Mouse (Mus musculus) right cerebral cortex, postnatal 10 days (tissue): ENCODE data around the gene Ros1.
A peak's percentile ranks its signal among the peaks of the same experiment; 100 is the strongest.

Experiments
- DNase-seq, 2 experiments: peaks; one replicate each; pipeline ENCODE4 v3.0.0; 2021; ENCODE audit warnings: low spot score in 2 of 2

Gene Ros1

DNA sequence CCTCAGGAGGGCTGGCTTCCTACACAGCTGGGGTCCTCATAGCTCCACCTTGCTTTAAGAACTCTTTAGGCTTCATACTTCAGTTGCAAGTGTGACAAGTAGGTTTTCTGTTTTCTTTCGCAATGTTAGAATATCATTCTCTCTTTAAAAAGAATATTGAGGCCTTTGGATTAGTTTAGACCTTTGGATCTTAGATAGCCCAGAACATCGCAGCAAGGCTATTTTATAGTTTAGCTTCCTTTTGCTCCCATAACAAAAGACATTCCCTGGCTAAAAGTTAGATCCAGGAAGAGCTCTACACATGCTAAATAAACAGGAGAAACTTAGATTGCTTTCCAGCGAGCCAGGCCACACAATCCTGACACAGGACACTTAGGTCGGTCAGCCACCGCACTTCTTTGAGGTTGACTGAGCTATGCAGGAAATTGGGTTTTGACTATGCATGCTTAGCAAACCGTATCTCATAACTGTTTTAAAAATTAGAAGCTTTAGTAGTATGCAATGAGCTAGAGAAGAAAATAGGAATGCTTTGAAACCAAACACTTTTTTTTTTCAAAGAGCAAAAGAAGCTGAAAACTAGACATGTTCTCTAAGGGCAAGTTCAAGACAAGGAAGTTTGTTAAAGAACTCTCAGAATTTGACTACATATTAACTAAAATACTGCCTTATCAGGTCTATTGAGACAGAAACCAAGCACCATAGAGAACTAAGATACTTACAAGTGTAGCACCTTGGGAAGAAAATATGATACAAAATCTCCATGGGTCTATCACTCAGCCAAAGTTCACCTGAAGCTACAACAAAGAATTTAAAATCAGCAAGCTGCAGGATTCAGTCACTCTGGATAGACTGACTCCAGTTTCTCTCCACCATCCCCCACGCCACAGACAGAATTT is at the start of gene Ros1:
Gene Ros1, minus strand, starts transcription at position 288 of the 896 bp plus-strand sequence.
- DNase-seq, result no peak

DNA sequence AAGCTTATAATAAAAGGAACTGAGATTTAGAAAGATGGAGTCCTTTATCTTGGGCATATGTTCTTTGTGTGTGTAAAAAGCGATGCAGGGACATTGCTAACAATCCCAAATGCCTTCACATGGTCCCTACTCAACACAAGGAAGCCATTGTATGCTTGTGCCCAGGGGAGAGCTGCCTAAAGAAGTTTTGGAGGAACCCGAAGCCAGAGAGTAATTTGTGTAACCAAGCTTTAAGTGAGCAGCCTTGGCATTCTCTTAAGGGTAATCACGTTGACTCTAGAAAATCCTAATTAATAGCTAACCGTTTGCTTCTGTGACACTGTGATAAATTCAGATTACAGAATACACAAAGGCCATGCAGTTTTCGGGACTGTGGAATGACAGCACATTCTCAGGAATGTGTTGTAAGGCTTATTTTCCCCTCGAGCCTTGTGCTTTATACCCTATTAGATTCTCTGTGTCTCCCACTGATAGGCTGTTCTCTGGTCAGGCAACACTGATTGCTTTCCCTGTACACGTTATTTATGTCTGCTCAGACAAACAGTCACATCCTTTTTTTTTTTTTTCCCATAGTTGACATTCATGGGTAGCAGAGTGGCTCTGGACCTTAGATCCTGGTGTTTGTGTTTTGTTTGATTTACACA is 47.8 kb upstream of the Ros1 start:
- DNase-seq, result no peak

DNA sequence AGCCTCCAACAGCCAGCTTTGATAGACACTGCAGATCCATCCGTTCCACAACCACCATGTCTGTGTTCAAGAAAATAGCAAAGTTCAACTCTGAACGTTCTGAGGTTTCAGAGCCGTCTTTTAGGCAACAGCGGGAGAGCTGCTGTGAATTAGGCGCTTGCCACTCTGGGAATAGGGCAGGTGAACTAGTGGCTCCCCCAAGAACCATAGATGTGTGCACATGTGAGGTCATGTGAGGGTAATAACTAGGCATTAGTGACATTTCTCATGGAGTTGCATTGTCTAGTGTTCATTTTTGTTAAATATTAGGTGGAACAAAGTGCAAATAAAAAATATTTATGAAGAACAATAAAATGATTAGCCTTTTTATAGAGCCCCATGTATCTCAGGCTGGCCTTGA is 47.0 kb upstream of the Ros1 start:
- no peak for DNase-seq

DNA sequence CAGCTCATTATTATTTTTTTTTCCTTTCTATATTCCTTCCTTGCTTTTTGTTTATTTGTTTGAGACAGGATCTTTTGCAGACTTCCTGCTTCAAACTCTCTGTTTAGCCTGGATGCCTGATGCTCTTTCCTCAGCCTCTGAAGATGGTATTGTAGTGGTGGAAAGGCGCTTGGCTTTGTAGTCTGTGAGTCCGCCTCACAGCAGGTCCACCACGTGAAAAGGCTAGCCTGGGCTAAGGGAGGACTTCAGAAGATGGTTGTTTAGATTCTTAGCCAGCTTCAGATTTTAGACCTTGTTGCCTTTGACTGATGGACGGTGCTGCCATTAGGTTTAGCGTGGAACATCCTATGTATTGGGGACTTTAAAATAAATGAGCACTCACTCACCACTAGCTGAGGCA is 40.4 kb upstream of the Ros1 start:
- DNase-seq, result no peak

DNA sequence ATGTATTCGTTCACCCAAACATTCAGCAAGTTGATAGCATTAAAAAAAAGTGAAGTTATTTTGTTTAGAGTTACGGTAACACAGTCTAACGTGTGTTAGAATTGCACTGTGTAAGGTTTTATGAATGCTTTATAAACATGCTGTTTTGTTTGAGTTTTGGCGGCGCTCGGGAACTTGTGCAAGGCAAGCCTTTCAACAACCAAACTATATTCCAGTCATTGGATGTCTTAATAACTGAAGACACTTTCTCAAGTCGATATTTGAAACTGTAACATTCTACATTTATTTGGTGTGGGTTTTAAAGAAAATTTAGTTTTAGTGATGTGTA is 39.6 kb upstream of the Ros1 start:
- DNase-seq, result no peak

DNA sequence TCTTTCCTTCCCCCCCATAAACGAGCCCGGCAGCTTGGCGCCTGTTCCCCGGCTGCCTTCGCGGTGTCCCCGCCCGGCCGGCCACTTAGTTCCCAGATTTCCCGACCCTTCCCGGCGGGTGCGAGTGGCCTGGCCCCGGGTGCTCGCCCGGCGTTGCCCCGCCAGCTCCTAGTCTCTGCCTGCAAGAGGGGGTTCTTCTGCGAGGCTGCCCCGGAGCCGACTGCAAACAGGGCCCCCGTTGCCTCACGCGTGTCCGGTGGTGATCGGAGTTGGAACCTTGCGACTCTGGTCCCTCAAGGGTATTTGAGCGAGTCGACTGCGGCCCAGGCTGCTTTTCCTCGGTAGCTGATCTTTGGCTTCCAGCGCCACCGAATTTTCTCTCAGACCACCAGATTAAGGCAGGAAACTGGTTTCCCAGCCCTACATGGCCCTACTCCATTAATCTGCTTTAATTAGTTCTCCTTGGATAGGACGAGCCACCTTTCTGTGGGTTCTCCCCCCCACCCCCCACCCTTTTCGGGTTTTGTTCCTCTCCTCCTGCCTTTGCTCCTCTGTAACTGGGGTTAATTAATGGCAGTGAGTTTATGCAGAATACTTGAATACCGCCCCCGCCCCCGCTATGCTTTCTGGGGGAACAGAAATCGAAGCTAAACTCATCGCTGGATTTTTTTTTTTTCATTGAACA is 39.1 kb upstream of the Ros1 start:
- peak; percentile 38 to 50 for DNase-seq

DNA sequence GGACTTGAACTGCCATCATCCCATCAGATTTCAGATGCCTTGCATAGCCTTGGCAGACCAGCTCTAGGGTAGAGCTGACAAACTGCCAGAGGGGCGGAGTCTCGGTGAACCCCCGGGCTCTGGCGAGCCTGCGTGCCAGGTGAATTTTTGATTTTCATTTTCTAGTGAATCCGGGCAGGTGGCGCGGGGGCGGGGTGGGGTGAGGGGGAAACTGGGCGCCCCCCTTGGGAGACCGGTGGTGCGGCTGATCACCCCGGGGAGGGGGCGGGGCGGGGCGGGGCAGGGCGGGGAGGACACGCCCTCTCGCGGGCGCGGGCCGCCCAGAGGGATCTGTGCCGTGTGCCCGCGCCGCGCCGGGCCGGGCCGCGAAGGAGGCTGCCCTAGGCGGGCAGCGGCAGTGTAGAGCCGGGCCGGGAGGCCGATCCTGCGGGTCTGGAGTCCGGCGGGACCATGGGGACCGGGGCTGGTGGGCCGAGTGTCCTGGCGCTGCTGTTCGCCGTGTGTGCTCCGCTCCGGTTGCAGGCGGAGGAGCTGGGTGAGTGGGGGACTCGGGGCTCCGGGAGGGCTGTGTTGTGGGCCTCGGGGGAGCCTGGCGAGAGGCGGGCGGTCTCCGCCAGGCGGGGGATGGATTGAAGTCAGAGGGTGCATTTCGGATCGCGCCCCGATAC is 38.4 kb upstream of the Ros1 start, which contains the start of gene Dcbld1:
Gene Dcbld1, plus strand, starts transcription at position 319 of the 668 bp plus-strand sequence.
- DNase-seq, result peak; percentile 63 to 72

DNA sequence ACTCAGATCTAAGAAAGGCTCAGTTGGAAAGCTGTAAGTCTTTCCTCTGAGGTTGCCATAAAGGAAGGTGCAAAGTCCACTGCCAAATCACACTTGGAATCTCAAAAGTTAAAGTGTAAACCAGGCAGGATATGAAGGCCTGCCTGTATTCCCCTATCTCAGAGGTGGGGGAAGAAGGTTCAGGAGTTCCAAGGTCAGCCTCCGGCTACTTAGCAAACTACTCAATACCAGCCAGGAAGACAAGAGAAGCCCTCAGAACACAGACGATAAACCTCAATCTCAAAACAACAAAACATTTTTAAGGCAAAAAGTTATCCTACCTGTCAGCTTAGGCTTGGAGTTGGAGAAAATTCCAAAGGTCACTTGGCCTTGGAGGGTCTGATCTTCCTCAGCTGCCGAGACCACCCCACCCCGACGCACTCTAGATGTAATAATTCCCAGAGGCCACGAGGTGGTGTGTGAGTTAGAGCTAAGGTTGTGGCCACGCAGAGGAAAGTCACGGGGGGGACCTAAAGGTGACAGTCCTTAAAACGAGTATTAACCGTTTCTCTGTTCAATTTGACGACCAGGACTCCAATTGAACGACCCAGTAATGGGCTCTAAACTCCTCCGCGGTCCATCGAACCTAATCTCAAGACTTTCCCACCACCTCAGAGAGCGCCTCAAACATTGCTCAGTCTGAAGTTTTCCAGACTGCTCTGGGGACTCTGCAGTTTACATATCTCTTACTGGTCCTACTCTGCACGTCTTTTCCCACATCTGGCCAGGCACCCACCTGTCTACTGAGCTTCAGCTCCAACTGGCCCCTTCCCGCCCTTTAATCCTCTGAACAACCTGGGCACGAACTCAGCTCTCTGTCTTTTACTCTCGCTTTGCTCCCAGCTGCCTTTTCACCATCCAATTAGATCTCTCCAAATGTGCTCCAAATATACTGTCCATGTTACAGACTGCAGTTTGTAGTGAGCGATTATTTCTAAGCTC is 37.4 kb upstream of the Ros1 start:
- DNase-seq, result peak; percentile 36 to 38

DNA sequence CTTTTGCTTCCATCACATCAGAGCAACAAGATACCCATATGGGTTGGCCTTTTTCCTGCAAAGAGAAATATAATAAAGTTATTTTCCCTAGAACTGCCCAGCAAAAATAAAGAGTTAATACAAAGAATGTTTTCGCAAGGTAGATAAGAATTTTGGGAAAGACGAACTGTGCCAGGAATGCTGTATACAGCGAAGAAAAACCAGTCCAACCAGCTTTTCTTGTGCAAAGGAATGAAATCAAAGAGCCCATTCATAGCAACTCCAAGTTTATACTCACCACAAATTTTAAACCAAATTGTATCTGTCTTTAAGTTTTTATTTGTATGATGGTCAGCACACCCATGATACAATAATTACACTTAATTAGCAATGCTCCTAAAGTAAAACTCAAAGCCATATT is 24.6 kb upstream of the Ros1 start:
- DNase-seq, result no peak

DNA sequence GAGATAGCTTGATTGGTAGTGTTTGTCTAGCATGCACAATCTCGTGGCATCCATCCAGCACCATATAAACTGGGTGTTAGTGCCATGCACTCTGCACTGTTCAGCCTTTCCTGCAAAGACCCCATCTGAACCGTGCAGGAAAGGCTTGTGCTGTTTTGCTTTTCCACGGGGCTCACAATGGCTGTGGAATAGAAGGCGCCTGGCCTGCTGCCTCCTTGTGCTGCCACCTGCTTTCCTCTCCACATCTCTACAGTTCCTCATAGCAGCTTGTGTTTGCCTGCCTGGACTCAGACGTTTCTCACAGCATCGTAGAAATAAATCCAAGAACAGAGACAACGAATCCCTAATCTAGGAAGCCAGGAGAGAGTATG is 22.5 kb upstream of the Ros1 start:
- peak; percentile 59 to 68 for DNase-seq

DNA sequence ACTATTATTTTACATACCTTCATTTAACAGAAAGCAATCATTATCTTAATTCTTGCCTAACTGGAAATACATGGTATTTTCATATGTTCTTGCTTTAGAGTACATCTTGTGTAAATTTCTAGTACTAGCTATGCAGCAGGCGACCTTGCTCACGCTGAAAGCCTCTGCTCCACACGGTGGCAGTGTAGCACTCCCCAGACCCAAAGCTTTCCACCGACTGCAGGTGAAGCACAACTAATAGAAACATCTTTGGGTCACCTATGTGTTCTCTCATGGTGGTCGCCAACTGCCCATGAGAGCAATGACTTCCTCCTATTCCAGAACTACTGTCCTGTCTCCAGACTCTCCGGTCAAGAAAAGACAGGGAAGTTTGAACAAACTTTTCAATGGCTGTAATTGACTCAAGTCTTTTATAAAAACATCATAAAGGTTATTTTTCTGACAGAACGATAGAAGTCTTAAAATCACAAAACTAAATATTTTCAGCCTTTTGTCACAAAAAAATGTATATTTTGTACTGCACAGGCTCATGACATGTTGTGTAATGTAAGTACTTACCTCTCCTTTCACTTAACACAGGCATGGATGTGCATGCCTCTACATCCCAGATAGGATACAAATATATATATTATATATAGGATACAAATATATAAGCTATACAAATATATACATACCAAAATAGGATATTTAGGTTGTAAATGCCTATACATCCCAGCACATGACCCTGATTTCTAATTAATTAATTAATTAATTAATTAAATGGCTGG is 21.9 kb upstream of the Ros1 start:
- DNase-seq, result peak; percentile 69 to 78

DNA sequence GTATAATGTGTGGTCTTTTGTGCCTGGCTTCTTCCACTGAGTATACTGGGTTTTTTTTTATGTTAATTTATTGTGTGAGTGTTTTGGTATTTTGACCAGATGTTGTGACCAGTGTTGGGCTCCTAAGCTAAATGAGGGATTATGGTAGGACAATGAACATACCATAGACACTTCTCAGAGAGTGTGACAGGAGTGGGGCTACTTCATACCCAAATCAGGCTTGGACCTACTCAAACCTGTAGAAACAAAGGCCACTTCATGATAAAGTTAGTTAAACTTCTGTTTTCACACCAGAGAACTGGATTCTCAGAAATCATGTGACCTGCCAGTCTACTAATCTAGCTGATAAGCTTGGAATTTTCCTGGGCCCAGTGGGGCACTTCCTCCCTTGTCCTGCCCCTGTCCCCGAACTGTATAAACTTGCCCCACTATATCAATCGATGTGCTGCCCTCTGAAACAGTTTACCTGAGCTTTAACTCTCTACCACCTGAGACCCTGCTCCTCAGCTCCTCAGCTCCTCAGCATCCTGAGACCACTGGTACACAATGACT is 20.3 kb upstream of the Ros1 start:
- DNase-seq, result no peak

DNA sequence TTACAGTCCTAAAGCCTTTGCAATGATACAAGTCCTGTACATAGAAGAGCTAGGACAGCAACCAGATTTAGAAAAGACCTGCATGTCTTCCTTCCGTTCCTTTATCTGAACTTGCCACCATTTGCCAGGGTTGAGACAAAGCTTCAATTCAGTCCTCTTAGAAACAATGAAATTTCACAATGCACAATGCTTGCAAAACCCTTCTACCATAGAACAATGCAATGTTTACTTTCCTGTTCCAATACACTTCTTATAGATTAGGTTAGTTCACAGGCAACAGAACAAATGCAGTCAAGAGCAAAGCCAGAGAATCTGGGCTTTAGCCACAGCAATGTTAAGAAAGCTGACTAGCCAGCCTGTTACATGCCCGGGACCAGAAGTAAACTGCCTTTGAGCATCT is 9.0 kb upstream of the Ros1 start:
- no peak for DNase-seq

DNA sequence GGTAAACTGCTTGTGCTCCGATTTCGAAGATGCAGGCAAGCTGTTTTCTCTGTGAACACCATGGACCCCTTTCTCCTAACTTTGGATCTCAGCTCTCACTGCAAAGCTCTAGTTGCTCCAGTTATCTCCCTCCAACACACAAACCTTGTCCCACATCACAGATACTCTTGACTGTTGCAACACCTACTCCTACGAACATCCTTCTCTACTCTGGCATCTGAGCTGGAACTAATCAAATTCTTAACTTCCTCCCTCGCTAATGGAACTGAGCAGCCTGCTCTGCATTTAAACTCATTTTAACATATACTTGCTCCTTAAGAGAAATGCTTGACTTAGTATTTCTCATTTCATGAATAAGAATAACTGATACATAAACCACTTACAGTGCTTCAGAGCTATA is 9.1 kb downstream of the Ros1 start:
- no peak for DNase-seq

DNA sequence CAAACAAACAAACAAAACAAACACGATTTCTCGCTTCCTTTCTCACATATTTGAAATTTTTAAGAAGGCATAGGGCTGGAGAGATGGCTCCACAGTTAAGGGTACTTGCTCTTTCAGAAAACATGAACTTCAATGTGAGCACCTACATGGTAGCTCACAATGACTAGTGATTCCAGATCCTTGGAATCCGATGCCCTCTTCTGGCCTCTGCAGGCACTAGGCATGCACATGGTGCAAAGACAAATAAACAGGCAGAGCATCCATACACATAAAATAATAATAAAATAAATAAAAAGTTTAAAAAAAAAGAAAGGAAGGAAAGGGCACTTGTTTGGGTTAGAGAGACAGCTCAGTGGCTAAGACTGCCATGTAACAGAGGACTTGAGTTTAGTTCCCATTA is 12.2 kb downstream of the Ros1 start:
- no peak for DNase-seq

DNA sequence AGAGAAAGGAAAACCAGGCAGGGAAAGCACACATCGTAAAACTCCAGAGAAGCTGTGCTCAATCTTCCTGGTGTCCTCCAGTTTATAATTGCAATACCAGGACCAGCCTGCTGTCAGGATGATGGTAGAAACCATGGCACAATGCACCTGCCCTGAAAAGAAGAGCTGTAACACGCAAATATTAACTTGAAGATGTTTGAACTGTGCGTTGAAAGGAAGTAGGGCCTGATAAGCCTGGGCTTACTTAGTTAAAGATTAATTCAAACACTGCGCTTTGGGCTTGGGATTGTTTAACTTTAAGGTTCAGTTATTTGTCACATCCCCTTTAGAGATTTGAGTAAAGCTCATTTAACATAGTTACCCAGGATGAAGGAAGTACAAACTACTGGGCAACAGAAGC is 20.7 kb downstream of the Ros1 start:
- DNase-seq, result no peak

DNA sequence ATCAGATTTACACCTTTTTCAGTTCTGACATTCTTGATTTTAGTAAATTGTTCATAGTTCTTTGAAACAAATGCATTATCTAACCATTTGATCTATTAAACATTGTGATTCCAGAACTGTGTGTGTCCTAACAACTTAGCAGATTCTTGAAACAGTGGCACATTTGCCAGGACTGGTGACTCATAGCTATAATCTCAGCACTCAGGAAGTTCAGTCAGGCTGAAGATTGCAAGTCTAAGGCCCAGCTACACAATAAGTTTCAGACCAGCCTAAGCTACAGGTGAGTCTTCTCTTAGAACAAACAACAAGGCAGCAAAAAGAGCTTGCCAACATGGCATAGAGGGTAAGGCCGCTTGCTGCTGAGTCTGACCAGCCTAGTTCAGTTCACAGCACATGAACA is 24.6 kb downstream of the Ros1 start:
- DNase-seq, result no peak

DNA sequence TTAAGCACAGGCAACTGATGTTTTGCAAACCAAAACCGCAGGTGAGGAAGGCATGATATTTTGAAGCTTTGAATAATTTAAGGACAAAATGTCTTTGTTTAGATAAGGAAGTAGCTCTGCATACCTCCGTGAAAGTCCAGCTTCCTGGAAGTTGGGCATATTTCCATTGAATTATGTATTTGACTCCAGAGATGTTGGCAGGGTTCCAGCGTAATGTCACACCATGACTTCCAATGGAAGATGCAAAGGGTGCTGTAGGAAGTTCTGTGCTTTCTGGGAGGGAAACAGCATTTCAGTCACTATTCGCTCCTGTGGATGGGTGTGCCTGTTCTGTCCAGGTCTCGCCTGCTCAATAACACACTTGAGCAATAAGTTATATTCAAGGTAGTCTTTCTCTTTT is 25.2 kb downstream of the Ros1 start:
- no peak for DNase-seq

DNA sequence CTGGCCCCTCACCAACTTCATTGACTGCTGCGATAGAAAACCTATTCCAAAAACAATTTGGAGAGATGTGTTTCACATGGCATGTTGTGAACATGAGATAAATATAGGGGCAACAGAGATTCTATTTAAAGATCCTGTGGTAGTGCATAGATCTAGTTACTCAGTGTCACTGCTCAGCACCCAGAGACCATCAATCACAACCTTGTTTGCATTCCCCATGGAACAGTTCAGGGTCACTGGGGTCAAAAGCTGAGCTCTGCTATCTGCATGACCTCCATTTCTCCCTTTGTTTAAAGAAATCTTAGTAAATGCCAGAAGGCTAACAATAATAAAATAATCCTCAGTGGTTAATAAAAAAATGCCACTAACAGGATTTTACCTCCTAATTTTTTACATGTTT is 29.7 kb downstream of the Ros1 start:
- no peak for DNase-seq

DNA sequence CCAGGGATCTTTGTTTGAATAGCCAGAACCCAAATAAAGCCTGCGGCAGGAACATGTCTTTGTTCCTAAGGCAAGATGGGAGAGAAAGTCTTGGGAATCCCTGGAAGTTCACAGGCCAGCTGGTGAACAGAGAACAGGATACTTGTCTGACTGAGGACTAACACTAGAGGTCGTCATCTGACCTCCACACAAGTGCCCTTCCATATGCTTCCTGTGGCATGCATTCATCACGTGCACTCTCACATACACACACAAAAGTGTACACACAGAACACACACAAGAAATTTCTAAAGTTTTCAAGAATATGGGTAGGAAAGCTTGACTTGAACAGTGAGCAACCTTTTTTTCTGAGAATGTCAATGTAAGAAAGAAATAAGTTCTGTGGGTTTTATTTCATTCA is 34.4 kb downstream of the Ros1 start:
- DNase-seq, result no peak
